Mouse (Mus musculus) stomach, embryonic 15.5 days (tissue): Measurements from ENCODE around the gene Cyth4. TPM values are rescaled to one million over a fixed set of nuclear protein-coding genes. Genes with fewer than 3 reads are reported as not detected.

Experiments
- ATAC-seq: fragments of 200-750 bp; cut with Nextera tagmentation; 2 replicates; pipeline ENCODE4 v1.8.0; 2017; ENCODE audit warnings: low read depth, moderate number of reproducible peaks, moderate TSS enrichment; ENCODE audit not compliant: insufficient read depth, low FRiP score
- H3K27ac ChIP-seq: fragments of 300-500 bp; sonication (generic); 2 replicates; pipeline ENCODE4 v1.5.1; 2015; ENCODE audit warnings: mild to moderate bottlenecking, inconsistent platforms
- H3K27me3 ChIP-seq: fragments of 300-500 bp; sonication (generic); replicated peaks from 2 replicates; pipeline ENCODE4 v1.6.1; 2015; ENCODE audit warnings: inconsistent platforms
- H3K36me3 ChIP-seq: fragments of 300-500 bp; sonication (generic); 2 replicates; pipeline ENCODE4 v1.6.1; 2015; ENCODE audit warnings: inconsistent platforms
- H3K4me1 ChIP-seq: fragments of 300-500 bp; sonication (generic); 2 replicates; pipeline ENCODE4 v1.6.1; 2015; ENCODE audit warnings: inconsistent platforms
- H3K4me2 ChIP-seq: fragments of 300-500 bp; sonication (generic); 2 replicates; pipeline ENCODE4 v1.6.1; 2015; ENCODE audit warnings: mild to moderate bottlenecking, inconsistent platforms
- H3K4me3 ChIP-seq: fragments of 300-500 bp; sonication (generic); replicated peaks from 2 replicates; pipeline ENCODE4 v1.5.1; 2015; ENCODE audit warnings: inconsistent platforms
- H3K9ac ChIP-seq: fragments of 300-500 bp; sonication (generic); 2 replicates; pipeline ENCODE4 v1.6.1; 2015; ENCODE audit warnings: inconsistent platforms
- H3K9me3 ChIP-seq: fragments of 300-500 bp; sonication (generic); 2 replicates; pipeline ENCODE4 v1.6.1; 2016; ENCODE audit warnings: inconsistent platforms
- WGBS: fragments of 180-500 bp; shearing (Covaris S2); methylation state at CpG from one replicate; pipeline ENCODE4 v1.1.7; 2015; 5-methylcytosine and 5-hydroxymethylcytosine counted together
- polyA plus RNA-seq: library from polyadenylated mRNA; unstranded; fragments of >200 nt; fragmentation: Nextera tagmentation; extraction: Ambion mirVana; gene quantifications from 2 replicates; pipeline ENCODE4 v1.2.1, GENCODE M21; 2015

Cyth4 gene
- 10.7 and 11.0 TPM in 2 replicates for polyA plus RNA-seq

DNA sequence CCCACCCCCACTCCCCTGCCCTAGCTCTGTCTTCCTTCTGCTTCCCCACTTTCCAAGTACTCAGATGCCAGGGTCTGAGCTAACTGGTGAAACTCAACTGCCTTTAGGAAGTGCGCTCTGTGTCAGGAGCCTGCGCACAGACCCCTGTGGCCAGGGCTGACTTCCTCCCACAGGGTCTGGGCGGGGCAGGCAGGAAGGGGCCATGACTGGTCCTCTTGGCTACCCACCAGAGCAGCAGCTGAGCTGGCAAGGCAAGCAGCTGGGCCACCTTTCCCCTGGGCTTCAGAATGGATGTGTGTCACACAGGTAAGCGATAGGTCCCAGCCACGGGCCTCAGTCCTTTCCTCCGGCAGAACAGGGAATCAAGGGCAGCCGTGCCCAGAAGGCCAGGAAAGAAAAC is at the start of gene Cyth4:
Gene Cyth4 (plus strand): TSS at position 134 of the 400 bp plus-strand sequence.
- no peak within 1 kb of the TSS for H3K9ac ChIP-seq
- 67% methylated on average over 7 of the region's 7 CpGs for WGBS
- no peaks in the 10 kb centered on the region for H3K36me3 ChIP-seq
- no peak within 1 kb of the TSS for H3K27ac ChIP-seq
- no peak within 1 kb of the TSS for H3K4me2 ChIP-seq
- no peaks in the 10 kb centered on the region for H3K4me1 ChIP-seq
- no peaks in the 10 kb centered on the region for H3K9me3 ChIP-seq
- no peaks in the 10 kb centered on the region for H3K27me3 ChIP-seq
- H3K4me3 ChIP-seq, result peak within 1 kb of the TSS; percentile 12; the same call in 1 of the 2 replicates
- ATAC-seq, result no peak

DNA sequence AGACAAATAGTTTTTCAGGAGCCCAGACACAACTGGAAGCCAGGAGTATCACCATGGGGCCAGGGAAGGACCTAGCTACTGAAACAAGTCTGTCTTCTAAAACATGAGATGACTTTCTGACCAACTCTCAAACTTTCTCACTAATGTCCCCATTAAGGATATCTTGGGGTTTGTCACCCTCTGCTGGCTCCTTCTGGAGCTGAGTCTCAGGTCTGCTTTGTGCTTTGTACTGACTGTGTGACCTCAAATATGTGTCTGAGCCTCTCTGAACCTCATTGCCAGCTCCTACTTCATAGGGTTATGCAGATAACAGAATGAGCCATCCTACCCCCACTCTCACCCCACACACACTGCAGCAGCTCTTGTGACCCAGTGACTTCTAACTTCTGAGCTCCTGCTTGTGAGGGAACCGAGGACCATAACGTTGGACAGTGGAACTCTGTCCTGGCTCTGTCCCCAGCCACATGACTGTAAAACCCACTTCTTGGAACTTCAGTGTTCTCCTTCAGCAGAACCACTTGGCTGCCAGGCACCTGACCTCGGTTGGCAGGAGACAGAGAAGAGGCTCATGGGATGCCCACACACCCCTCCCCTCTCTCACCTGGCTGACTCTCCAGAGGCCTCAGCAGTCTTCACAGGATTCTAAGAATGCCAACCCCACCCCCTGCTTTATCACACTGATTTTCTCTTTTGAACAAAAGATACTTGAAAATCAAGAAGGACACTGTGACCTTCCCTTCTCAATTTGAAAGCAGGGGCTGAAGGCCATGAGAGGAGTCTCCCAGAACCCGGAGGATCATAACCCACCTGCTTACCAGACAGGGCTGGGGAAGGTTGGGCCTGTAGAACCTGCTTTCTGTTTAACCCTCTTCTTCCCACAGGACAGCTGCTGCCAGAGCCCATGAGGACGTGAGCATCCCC is 49.2 kb upstream of the Cyth4 start:
- H3K4me1 ChIP-seq, result peaks cover 8% of the 10 kb centered on the region; the same call in 1 of the 2 replicates
- H3K9ac ChIP-seq, result no peak overlapping the region
- H3K27ac ChIP-seq, result no peak overlapping the region
- H3K36me3 ChIP-seq, result no peaks in the 10 kb centered on the region
- H3K4me3 ChIP-seq, result no peak overlapping the region
- H3K9me3 ChIP-seq, result no peaks in the 10 kb centered on the region
- ATAC-seq, result no peak
- H3K4me2 ChIP-seq, result no peak overlapping the region
- WGBS, result 44% methylated on average over 5 of the region's 5 CpGs
- peaks cover 4% of the 10 kb centered on the region; the same call in 1 of the 2 replicates for H3K27me3 ChIP-seq

DNA sequence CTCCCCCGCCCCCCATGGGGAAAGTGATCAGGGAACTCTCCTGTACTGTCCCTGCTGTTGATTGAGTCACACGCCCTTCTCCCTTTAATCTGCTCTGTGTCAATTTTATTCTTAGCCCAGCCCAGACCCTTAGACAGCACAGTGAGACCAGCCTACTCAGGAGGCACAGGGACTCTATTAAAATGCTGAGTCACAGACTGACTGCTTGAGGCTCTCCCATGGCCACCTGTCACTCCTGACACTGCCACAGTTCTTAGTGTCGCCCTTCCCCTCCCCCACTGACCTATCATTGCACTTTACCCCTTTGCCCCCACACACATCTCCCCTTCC is 48.5 kb upstream of the Cyth4 start:
- ATAC-seq, result no peak
- Histone ChIP-seq H3K9me3 (no peaks in the 10 kb centered on the region), H3K27me3 (peaks cover 4% of the 10 kb centered on the region; the same call in 1 of the 2 replicates), H3K36me3 (no peaks in the 10 kb centered on the region), H3K4me2 (no peak overlapping the region), H3K9ac (no peak overlapping the region), H3K4me1 (peaks cover 8% of the 10 kb centered on the region; the same call in 1 of the 2 replicates), H3K27ac (no peak overlapping the region), H3K4me3 (no peak overlapping the region)
- WGBS, result 25% methylated on average over 3 of the region's 3 CpGs

DNA sequence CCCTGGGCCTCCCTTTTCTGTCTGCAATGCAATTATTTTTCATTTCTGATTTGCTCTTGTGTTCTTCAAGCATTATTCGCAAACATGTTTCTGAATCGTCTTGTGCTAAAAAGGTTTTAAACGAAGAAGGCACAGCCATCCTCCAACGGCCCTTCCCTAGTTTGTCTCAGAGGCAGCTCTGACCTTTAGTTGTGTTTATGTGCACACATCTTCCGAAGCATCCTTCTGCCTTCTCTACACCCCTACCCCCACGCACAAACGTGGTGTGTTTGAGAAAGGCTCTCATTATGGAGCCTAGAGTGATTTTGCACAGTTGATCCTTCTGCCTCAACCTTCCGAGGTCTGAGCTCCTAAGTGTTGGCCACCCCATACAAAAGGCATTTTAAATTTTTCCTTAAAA is 48.1 kb upstream of the Cyth4 start:
- 0 out of 2 replicates have a peak, but pooled peaks cover under 1% of the 10 kb centered on the region for H3K27me3 ChIP-seq
- H3K4me1 ChIP-seq, result peaks cover 8% of the 10 kb centered on the region; the same call in 1 of the 2 replicates
- no peak overlapping the region for H3K4me3 ChIP-seq
- ATAC-seq, result no peak
- H3K9me3 ChIP-seq, result no peaks in the 10 kb centered on the region
- no peak overlapping the region for H3K4me2 ChIP-seq
- WGBS, result 49% methylated on average over 8 of the region's 8 CpGs
- H3K27ac ChIP-seq, result no peak overlapping the region
- H3K9ac ChIP-seq, result no peak overlapping the region
- no peaks in the 10 kb centered on the region for H3K36me3 ChIP-seq

DNA sequence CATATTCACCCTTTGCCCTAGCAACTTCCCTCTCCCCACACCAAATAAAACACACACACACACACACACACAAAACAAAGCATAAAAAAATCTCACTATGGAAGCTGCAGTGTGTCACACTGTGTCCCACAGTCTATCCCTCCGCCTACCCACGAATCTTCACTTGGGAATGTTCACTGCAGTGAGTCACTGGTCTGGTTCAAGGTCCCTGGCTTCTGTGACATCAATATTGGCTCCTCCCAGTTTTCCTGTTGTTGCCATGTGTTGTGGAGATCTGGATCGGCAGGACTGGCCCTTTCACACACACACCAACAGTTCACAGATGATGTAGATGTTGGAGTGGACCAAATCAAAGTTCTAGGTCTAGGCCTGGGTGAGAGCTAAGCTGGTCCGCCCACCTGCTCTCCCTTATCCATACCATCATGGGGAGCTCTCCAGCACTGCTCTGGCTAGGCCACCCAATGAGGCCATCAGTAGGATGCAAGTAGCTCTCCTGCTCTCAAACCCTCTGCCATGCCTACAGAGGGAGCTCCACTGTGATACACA is 47.6 kb upstream of the Cyth4 start:
- no peak for ATAC-seq
- no peak overlapping the region for H3K4me2 ChIP-seq
- 72% methylated on average over 4 of the region's 4 CpGs for WGBS
- no peaks in the 10 kb centered on the region for H3K9me3 ChIP-seq
- H3K36me3 ChIP-seq, result no peaks in the 10 kb centered on the region
- no peak overlapping the region for H3K4me3 ChIP-seq
- no peak overlapping the region for H3K9ac ChIP-seq
- no peaks in the 10 kb centered on the region for H3K27me3 ChIP-seq
- peaks cover 8% of the 10 kb centered on the region; the same call in 1 of the 2 replicates for H3K4me1 ChIP-seq
- no peak overlapping the region for H3K27ac ChIP-seq

DNA sequence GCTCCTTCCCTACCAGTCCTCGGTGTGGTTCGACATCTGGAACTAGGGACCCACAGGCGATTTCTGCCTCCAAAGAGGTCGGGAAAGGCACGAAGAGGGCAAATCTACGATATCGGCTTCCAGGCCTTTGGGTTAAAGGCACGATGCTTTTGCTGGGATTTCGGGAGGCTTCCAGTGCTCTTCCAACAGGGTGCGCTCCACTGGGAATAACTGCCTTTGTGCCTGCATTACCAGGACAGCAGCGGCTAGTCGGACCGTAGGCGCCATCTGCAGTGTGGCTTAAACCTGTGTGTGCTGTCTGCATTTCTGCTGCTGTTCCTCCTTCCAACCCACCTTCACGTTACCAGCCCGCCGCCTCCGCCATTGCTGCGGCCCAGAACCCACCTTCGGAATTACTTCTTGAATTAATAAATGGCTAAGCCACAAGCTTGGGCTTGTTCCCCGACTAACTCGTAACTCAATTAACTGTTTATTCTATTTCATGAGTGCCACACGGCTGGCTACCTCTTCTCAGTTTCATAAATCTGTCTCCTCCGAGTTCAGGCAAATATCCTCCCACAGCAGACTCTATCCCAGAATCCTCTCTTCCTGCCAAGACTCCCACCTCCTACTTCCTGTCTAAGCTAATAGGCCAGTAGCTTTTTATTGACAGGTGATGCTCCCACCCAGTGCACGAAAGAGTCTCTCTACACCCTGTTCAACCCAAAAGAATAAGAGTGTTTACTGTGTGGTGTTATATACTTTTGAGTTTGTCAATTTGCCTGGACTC is 42.1 kb upstream of the Cyth4 start:
- Histone ChIP-seq H3K36me3 (no peaks in the 10 kb centered on the region), H3K9me3 (no peaks in the 10 kb centered on the region), H3K4me3 (peak overlapping the region; percentile 19; the same call in 1 of the 2 replicates), H3K4me2 (peak overlapping the region; percentile 29), H3K27ac (no peak overlapping the region), H3K4me1 (no peaks in the 10 kb centered on the region), H3K9ac (no peak overlapping the region), H3K27me3 (no peaks in the 10 kb centered on the region)
- ATAC-seq, result no peak
- WGBS, result 59% methylated on average over 25 of the region's 25 CpGs

DNA sequence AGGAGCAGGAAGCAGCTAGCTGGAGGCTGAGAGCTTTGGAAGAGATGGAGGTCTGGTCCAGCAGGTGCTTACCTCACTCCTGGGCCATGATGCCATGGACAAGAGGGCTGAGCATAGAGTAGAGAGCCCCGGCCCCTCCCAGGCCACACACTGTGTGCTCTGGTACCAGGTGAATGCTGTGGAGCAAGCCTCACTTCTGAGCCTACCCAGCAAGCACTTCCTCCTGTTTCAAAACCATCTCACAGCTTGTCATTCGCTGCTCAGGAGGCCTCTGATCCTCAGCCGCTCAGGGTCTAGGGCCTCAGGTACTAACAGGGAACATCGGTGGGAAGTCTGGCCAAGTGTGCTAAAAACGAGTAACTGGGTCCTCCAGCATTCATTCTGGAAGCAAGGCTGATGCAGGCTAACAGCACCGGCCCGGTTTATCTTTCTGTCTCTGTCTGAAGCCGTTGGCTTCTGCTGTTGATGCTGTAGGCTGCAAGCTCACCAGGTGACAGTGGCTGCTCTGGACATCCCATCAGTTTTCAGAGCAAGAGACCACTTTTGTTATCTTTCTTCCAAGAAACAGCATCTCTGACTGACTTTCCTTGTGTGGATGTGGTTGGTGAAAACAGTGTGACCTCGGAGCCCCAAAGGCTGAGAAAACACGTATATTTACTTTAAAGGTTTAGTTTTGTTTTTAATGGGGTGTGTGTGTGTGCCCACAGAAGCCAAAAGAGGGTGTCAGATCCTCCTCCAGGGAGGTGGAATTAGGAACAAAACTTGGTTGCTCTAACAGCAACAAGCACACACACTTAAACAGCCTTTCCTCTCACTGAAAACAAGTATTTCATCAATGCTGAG is 38.9 kb upstream of the Cyth4 start:
- Histone ChIP-seq H3K36me3 (no peaks in the 10 kb centered on the region), H3K27me3 (no peaks in the 10 kb centered on the region), H3K4me2 (no peak overlapping the region), H3K4me1 (no peaks in the 10 kb centered on the region), H3K9me3 (no peaks in the 10 kb centered on the region), H3K27ac (no peak overlapping the region), H3K4me3 (no peak overlapping the region), H3K9ac (no peak overlapping the region)
- 52% methylated on average over 10 of the region's 10 CpGs for WGBS
- no peak for ATAC-seq

DNA sequence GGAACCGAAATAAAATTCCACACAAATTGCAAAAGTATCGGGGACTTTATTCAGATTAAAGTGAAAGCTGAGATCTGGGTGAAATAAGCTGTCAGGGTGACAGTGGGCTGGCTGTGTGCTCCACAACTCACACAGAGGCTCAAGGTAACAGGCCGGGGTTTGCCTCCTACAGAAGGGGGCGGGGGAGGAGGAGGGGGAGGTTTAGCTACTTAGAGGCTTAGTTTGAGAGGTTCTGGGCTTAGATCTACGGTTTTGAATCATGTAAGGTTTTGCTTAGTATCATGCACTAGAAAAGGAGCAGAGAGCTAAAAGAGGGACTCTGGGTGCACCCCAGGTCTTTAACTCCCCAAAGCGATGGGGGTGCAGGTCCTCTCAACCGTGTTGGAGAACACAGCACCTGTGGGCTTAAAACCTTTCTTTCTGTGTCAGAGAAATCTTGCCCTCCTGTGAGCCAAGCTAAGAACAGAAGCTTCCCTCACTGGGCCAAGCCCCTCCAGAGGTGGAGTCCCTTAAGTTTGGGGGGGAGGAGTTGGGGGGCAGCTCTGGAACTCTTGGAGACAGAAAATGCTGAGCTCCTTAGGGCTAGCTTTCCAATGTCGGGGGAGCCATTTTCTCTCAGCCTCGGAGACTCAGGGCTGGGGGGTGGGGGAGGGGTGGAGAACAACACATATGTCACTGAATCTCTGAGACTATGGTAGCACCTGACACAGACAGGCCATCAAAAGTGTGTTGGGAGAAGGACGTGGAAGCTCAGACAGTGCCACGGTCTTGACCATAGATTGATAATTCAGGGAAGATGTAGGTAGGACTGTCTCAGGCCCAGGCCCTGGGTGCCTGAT is 37.5 kb upstream of the Cyth4 start:
- Histone ChIP-seq H3K4me3 (no peak overlapping the region), H3K36me3 (no peaks in the 10 kb centered on the region), H3K27ac (no peak overlapping the region), H3K9ac (no peak overlapping the region), H3K4me2 (no peak overlapping the region), H3K4me1 (no peaks in the 10 kb centered on the region), H3K9me3 (no peaks in the 10 kb centered on the region), H3K27me3 (no peaks in the 10 kb centered on the region)
- WGBS, result 54% methylated on average over 11 of the region's 11 CpGs
- ATAC-seq, result no peak

DNA sequence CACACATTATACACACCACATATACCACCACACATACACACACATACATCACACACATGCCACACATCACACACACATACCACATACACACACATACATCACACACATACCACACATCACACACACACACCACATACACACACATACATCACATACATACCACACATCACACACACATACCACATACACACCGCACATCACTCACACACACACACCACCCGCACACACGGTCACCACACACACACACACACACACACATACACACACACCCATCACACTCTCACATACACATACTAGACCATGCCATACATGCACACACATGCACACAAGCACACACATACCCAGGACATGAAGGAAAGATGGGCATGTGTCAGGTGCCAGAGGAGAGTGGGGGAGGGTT is 33.5 kb upstream of the Cyth4 start:
- WGBS, result 92% methylated on average over 3 of the region's 3 CpGs
- no peak overlapping the region for H3K27ac ChIP-seq
- ATAC-seq, result no peak

DNA sequence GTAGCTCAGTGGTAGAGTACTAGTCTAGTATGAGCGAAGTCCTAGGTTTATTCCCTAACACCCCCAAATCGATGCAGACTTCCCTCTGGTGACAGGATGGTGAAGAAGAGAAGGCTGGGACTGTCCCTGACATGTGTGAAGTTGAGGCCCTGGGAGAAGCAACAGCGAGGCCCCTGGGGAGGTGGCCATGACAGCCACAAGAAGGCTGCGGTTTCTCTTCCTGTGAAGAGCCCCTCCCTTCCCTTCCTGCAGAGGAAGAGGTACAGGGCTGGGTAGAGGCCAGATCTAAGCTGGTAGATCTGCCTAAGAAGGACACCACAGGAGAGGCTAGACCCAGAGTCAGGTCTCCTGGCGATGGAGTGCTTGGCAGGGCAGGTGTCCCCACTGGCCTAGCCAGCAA is 32.9 kb upstream of the Cyth4 start:
- no peak for ATAC-seq
- no peak overlapping the region for H3K27ac ChIP-seq
- H3K9ac ChIP-seq, result no peak overlapping the region
- H3K27me3 ChIP-seq, result no peaks in the 10 kb centered on the region
- 66% methylated on average over 5 of the region's 5 CpGs for WGBS
- H3K4me3 ChIP-seq, result no peak overlapping the region
- no peak overlapping the region for H3K4me2 ChIP-seq
- no peaks in the 10 kb centered on the region for H3K9me3 ChIP-seq
- H3K4me1 ChIP-seq, result no peaks in the 10 kb centered on the region
- no peaks in the 10 kb centered on the region for H3K36me3 ChIP-seq

More for the DNA sequence above, 33.5 kb upstream of the Cyth4 start:
- Histone ChIP-seq H3K36me3 (no peaks in the 10 kb centered on the region), H3K9me3 (no peaks in the 10 kb centered on the region), H3K4me1 (no peaks in the 10 kb centered on the region), H3K4me3 (no peak overlapping the region), H3K4me2 (no peak overlapping the region), H3K27me3 (no peaks in the 10 kb centered on the region), H3K9ac (no peak overlapping the region)
